Mouse (Mus musculus) neural tube, embryonic 10.5 days (tissue): ENCODE measurements at regions not wholly inside any gene's neighbourhood (a gene's known extent, or its start where the extent isn't known, plus 50 kb on each side); places are given as distances from the start of the nearest gene placed in this dataset.
"Not testable (repeated sequence)": the region's sequence is repeated elsewhere in the genome, so short reads cannot be mapped to it uniquely, and the experiment has no call there.

Experiments used
- DNase-seq: peaks from one replicate; pipeline ENCODE4 v3.0.0-alpha.2; 2017; ENCODE audit warnings: low spot score; ENCODE audit errors: extremely low spot score

DNA sequence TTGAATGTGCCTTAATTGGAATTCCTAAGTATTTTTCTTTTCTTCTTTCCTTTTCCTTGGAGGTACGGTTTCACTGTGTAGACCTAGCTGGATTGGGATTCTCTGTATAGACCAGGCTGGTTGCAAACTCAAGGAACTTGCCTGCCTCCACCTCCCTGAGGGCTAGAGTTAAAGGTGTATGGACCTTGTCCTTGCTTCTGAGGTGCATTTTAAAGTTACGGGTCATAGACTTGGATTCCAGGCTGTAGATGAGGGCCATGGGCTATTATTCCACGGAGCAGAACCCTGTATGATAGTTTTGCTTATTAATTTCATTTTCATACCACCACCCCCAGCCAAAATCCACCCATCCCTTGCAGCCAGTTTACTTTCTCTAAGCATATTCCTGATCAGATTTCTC, 50.7 kb upstream of the Wdr26 start:
- DNase-seq: no peak

DNA sequence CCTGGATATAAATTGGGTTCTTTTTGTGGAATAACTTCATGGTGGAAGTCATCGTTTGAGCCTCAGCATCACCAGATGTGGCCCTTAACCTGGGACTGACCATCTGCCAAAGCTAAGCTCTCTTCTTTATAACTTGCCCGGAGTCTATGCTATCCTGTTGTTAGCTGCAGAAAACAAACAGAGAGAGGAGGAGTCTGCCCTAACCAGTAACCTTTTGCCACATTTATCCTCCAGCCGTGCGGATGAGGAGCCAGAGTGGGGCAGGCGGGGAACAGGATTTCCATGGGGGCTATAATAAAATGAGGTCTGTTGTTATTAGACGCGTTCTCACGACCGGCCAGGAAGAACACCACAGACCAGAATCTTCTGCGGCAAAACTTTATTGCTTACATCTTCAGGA, 51.4 kb upstream of the Wdr26 start:
- no peak for DNase-seq

DNA sequence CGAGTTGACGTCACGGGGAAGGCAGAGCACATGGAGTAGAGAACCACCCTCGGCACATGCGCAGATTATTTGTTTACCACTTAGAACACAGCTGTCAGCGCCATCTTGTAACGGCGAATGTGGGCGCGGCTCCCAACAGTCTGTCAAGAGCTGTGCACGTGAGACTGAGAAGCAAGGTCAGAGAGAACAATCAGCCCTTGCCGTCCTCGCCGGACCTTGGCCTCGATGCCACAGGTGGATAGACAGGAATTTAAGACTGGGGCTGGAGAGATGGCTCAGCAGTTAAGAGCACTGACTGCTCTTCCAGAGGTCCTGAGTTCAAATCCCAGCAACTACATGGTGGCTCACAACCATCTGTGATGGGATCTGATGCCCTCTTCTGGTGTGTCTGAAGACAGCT, 58.7 kb upstream of the Wdr26 start:
- DNase-seq: not testable (repeated sequence)

DNA sequence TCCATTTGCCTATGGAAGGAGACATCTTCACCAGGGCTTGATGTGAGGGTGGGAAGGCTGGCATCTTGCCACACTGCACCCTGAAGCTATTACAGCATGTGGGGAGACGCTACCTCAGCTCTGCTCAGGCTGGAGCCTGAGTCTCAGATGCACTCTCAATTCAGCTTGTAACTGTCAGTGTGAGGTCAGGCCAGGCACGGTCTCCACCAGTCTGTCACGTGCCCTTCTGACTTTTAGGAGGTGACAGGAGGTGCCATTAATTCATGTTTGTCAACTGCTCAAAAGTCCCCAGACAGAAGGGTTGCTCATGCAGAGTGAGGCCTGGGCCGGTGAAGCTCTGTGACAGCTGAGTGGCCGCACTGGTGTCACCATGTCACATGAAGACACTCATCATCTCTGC, 59.4 kb upstream of the Wdr26 start:
- DNase-seq: no peak

DNA sequence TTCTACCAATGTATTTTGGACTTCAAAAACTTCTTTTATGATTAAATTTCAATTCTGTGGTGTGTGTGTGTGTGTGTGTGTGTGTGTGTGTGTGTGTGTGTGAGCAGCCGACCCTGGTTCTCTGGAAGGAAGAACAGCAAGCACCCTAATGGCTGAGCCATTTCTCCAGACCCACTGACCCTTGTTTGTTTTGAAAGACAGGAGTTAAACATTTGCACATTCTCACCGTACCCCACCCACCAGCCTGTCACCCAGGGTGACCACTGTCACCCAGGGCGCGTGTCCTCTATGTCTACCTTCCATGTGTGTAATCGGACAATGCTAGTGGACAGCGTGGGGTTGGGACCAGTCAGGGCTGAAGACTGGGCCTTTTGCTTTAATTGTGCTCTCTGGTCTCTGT, 60.0 kb upstream of the Wdr26 start:
- DNase-seq: no peak

DNA sequence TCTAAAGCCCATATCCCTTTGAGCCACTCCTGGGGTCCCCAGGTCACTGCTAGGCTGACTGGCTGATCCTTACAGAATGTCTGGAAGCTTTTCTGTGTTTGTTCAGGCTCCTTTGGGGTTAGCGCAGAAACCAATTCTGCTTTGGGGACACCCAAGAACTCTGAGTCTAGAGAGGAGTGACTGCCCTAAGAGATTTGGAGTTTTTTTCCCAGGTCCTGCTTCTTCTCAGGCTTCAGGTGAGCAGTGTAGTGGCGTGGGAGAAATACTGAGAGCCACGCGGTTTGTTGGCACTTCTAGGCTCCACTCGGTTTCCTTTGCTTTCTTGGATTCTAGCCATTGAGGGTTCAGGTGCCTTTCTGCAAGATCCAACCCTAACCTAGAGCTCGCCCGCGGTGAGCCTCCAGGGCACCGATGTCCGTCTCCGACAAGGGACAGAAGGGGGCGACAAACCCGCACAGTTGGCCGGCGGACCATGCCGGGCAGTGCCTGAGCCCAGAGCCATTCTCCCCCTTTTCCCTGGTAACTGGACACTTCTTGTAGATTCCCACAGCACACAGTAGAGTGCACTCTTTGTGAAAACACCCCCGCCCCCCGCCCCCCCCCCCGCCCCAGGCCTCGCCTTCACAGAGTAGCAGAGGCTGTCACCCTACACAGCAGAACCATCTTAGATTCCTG, 61.0 kb upstream of the Wdr26 start:
- DNase-seq: peak; percentile 86

DNA sequence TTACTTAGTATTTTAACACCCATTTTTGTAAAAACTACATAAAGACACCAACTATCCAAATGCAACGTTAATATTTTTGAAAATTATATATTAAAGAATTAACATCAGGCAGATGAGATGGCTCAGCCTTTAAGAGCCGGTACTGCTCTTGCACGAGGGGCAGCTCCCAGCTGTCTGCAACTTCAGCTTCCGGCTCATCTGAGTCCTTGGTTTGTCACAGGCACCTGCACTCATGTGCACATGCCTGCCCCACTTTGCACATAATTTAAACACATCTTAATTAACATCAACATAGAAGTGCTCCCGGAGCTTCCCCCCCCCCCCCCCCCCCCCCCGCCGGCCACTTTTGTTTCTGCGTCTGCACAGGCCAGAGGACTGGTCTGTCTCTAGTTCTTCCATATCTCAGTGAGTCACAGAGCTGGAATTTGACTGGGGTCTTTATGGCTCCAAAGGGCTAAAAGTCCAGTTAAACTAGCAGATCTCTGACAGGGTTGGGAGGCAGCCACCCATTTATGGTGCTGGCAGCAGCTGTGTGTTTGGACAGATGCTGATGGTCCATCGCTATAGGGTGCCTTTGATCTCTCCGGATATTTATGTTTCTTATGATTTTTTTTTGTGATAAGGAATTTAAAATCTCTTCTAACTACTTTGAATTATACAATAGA, 61.9 kb upstream of the Wdr26 start:
- DNase-seq: no peak

DNA sequence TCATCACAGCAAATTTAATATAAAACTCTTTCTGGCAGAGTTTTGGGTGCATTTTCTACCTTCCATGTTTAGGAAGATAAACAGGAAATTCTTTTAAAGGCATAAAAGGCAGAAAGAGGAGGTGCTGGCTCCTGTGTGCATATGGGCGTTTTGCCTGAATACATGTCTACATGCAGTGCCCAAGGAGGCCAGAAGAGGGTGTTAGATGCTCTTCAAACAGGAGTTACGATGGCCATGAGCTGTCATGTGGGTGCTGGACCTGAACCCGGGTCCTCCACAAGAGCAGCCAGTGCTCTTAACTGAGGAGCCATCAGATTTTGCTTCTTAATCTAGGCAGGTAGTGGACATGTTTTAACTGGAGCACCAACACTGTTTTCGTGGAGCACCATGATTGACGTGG, 69.0 kb upstream of the Wdr26 start:
- DNase-seq: no peak

DNA sequence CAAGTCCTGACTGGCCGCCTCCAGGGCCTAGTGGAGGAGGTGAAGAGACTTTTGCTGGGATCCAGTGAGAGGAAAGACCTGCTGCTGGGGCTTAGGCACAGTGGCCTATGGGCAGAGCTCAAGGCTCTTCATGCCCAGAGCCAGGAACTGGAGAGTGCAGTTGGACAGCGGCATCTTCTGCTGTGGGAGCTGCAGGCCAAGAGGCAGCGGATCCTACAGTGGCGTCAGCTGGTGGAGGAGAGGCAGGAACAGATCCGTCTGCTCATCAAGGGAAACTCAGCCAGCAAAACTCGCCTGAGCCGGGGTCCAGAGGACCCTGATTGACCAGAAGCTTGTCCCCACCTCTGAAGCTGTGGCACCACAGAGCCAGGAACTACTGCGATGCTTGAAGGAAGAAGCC, 69.4 kb upstream of the Cnih3 start:
- not testable (repeated sequence) for DNase-seq

DNA sequence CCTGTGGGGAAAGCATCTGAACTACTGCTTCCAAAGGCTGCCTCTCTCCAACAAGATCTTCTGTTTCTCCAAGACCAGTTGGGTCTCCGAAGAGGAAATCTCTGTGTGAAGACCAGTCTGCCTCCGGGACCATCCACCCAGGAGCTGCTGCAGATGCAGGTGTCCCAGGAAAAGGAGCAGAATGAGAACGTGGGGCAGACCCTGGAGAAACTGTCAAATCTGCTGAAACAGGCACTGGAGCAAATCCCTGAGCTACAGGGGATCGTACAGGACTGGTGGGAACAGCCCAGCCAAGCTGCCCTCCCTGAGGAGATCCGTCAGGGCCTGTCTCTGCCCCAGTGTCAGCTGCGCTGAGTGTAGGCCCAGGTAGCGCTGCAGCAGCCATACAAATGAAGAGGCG, 68.9 kb upstream of the Cnih3 start:
- DNase-seq: not testable (repeated sequence)

DNA sequence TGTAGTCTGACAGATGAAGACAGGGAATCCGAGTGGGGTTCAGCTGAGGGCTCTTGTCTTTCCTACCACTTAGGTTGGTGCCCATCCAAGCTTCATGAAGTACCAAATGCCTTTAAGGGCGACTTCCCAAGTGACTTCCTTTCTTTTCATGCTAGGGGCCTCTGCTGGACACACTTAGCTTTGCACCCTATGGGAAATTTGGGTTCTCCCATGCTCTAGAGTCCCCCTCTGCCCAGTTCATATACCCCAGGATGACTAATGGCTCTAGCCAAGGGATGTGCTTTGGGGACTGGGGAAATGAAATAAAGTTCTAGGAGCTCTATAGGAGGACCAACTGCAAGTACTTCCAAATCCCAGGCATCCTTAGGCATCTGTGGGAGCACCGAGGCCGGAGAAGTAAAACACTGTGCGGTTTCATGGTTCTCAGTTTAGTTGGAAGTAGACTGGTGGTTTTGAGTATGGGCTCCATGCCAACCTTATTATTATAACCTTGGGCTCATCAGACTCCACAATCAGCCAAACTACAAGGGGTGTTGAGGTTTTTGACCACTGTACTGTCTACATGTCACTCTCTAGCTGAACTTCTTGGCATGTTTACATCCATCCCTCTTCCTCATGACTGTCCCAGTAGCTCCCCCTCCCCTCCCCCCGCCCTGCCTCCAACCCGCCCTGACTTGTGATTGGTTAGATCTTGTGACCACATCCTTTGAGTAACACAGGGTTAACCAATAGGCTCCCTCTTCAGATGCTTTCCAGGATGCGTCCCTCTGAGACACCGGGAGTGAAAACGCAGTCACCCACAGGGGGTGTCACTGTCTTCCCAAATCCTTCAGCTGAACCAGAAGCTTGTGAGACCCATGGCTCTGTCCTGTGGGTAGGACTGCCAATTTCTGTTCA, 67.9 kb upstream of the Cnih3 start:
- DNase-seq: no peak

DNA sequence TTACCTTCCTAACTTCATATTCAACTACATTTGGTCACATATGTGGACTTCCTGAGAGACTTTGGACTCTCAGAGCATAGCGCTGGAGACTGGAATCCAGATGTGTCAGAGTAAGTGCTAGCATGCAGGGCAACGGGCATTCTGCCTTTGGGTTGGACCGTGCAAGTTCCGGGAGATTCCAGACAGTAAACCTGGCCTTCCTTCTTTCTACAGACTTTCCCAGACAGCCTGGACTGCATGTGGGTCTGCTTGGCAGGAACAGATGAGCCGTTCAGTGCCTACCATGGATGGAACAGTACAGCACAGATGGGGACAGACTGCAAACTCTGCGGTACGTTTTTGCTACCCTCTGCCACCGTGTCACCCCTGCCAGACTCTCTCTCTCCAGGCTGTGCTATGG, 66.8 kb upstream of the Cnih3 start:
- DNase-seq: no peak

DNA sequence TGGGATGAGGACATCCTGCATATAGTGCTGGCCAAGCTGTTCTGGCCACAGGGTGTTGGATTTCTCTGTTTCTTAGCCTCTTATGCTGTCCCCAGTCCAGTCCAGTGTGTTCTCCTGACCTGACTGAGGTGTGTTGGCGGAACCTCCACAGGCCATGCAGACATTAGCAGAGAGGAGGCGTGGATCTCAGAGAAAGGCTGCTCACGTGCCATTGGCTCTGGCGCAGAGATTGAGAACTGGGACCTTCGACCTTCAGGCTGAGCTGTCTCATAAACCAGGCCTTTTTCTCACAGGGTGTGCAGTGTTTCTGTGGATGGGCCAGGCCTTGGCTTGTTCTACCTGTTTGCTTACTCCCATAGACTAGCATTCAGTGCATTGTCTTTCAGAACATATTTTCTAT, 66.3 kb upstream of the Cnih3 start:
- no peak for DNase-seq

DNA sequence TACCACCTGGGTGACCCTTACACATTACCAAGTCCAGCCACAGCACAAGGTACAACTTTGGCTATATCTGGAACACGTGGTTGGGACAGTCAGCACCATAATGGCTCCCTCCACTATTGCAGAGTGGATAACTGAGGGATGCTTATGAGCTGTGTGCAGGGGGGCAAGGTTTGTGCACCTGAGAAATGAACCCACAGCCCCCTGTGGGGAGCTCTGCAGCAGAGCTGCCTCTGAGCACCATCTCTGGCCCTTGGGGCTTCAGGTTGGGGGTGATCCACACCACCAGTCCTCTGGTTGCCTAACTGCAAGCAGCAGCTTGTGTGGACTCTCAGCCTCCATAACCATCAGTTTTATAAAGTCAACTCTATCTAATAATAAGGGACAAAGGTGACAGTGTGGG, 65.3 kb upstream of the Cnih3 start:
- no peak for DNase-seq

DNA sequence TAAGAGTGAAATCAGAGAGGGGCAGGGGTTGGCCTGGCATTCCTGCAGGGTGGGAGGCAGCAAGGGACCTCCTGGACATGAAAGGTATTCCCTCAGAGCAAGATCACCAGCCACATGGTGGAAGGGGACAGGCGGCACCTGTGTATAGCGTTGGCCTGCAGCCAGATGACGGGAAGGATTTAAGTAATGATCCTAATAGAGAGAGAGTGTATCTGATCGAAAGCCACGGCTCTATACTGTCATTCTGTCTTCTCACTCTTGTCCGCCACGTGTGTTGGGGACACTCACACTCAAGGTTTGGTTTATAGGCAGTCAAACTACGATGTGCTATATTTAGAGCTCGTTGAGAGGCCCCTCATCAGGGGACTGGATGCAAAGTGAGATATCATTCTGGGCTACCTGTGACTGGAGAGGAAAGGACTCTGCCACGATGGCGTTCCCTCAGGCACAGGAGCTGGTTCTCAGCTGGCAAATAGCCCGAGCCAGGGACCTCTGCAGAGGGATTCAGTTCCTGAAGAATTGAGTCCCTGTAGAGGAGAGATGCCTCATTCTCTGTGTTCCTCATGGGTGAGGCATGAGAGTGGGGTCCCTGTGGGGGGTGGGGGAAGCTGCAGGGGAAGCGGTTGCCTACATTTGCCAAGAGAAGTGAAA, 62.9 kb upstream of the Cnih3 start:
- no peak for DNase-seq

DNA sequence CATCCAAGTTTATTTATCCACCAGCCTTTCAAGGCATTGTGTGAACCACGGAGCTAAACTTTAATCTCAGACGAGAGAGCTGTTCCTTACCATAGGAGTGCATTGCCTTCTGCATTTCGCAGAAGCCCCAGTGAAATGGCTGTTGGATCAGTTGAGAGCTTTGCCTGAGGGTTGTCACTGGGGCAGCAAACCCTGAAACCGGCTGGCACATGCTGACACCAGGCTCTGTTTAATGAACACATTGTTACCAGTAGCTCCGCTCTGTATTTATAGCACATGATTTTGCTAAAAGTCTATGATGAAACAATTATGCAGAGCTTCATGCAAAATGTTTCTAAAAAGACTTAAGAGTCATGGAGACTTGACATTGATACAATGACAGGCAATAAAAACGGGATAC, 61.2 kb upstream of the Cnih3 start:
- no peak for DNase-seq

DNA sequence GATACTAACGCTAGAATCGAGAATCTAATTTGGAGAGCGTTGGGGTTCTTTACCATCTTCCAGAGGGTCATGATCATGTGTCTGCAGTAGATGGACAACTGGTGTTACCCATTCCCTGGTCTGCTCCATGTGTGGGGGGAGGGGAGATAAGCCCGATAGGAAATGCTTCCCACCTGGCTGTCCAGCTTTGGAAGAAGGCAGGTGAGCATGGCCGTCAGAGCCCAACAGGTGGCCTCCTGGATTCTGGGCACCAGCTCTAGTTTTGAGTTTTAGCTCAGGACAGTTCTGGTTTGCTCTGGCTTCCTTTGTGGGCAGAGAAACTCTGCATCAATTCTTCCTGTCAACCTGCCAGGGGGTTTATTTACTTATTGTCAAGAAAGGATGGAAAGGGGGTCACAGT, 60.5 kb upstream of the Cnih3 start:
- DNase-seq: no peak

DNA sequence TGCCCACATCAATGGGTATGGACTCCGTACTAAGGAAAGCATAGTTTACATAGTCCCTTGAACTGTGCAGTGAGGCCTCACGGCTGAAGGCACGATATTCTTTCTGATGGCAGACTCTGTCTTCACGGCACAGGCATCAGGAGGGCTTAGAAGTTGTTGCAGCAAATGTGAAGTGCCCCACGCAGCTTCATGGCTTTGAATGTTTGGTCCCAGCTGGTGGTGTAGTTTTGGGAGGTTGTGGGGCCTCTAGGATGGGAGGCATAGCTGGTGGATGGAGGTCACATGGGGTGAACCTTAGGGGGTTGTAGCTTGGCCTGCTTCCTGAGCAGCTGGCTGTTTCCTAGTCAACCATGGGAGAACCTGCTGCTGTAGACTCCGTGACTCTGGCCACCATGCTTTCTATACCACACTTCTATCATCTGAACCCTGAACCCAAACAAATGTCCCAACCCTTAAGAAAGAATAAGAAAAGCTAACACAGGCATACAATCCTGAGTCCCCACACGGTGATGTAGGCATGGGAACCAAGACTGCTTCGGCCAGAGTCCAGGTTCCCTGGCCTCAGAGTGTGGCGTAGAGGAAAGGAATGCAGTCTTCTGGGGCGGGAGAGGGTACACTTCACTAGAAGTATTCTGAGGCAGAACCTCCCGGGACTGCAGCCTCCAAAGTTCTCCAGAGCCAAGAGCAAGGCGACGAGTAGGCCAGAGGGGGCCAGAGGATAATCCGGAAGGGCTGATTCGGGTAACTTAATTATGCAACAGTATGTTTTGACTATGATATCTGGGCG, 59.2 kb upstream of the Cnih3 start:
- DNase-seq: no peak

DNA sequence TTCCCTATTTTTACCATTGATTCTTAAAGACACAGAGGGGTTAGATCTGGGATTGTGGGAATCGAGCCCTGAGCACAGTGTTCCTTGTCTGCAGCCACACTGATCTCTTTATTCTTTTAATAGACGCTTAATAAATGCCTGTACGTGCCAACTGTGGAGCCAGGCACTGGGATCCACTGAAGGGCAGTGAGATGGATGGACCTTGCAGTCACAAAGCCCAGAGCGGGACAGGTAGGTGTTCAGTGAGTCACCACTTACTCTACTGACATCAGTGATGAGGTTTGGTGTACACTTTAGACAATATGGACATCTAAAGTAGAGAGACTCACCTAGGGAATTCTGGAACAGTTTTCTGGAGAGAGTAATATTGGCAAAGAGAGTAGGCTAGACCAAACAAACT, 56.8 kb upstream of the Cnih3 start:
- no peak for DNase-seq

DNA sequence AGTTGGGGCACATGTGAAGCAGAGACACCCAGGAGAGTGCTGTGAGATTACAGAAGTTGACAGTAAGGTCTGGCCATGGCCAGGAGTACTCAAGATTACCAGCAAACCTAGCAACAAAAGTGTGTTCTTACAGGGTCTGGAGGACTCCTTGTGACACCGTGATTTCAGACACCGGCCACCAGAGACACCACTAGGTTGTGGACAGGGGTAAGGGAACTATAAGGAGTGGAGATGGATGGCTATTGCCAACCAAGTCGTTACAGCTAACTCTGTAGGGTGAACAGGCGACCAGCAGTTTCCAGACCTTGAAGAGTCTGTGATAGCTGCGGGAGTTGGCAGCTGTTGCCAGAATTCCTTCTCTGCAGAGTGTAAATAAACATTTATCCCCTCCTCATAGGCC, 54.4 kb upstream of the Cnih3 start:
- DNase-seq: no peak

DNA sequence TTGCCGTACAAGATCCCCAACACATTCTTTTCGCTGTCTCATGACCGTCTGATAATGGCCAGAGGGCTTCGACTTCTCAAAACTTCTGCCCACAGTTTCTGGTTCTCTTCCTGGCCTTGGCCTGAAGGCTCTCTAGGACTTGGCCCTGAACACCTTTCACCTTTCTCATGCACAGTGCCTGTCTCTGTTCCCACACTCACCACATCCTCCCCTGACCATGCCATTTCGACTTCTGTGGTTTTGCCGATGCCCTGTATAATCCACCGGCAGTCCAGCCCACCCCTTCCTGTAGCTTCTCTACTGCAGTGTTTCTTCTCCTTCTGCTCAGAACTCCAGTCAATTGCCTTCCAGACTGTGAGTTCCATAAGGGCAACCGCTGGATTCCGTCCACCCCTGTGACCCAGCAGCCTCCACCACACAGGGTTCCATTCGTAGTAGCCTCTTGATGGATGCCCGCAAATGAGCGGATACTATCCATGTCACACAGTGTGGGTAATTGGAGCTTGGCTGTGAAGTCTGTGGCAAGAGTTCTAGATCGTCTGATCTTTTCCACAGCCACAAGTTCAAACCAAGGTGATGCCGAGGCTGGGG, 53.3 kb upstream of the Cnih3 start:
- no peak for DNase-seq
